Mouse (Mus musculus) testis, adult 2 months (tissue): ENCODE measurements around the gene Hoxd13.

Source experiments
- CTCF ChIP-seq: fragments of 200-500 bp; IDR thresholded peaks from 2 replicates; pipeline ENCODE4 v1.5.1; 2012; ENCODE audit warnings: low read depth, mild to moderate bottlenecking, inconsistent platforms, low read length, moderate library complexity; ENCODE audit not compliant: control insufficient read depth, insufficient read depth, insufficient replicate concordance
- POLR2A ChIP-seq: fragments of 200-500 bp; IDR thresholded peaks from 2 replicates; pipeline ENCODE4 v1.6.1; 2012; ENCODE audit warnings: low read depth, mild to moderate bottlenecking, inconsistent platforms, low read length, moderate library complexity; ENCODE audit not compliant: control insufficient read depth

DNA sequence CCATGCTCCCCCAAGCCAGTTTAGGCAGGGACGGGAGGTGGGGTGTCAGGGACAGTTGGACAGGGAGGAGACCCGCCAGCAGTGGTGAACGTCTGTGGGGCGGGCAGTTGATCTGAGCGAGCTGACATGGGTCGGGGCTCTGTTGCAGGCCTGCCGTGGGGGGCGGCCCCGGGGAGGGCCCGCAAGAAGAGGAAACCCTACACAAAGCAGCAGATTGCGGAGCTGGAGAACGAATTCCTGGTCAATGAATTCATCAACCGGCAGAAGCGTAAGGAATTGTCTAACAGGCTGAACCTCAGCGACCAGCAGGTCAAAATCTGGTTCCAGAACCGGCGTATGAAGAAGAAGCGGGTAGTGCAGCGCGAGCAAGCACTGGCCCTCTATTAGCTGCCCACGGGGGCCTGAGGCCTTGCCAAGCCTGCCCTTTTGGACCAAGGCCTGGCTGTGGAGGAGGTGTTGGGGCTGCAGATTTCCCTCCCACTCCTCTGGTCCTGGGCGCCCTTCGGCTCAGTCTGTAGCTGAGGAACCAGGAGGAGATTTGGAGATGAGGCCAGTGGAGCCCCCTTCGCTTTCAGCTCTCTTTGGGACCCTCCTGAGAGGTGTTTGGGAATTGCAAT, 7.7 kb downstream of the Hoxd13 start:
- TF ChIP-seq POLR2A (no peak), CTCF (no peak)
